Mouse (Mus musculus) granulocyte monocyte progenitor cell, adult 5-6 weeks (primary cell): ENCODE results near the gene Lmnb2. TPM values are rescaled to one million over a fixed set of nuclear protein-coding genes. Genes with fewer than 3 reads are reported as not detected.

Source experiments
- ATAC-seq: replicated peaks from 2 replicates; pipeline ENCODE4 v1.8.0; 2016; ENCODE audit warnings: mild to moderate bottlenecking, moderate TSS enrichment, inconsistent platforms; ENCODE audit not compliant: poor library complexity, severe bottlenecking
- total RNA-seq, 2 experiments: library from RNA; stranded (forward) in 1 of 2; stranded (reverse) in 1 of 2; fragments of 200-712, 200-1000 nt in 1 of 2; fragments of >200 nt in 1 of 2; fragmentation: Nextera tagmentation in 1 of 2; gene quantifications; 2 replicates each; pipeline ENCODE4 v1.2.3; 2014 to 2017

The Lmnb2 gene
- total RNA-seq, 2 experiments from 2014 or later: 24.9 to 62.8 TPM

DNA sequence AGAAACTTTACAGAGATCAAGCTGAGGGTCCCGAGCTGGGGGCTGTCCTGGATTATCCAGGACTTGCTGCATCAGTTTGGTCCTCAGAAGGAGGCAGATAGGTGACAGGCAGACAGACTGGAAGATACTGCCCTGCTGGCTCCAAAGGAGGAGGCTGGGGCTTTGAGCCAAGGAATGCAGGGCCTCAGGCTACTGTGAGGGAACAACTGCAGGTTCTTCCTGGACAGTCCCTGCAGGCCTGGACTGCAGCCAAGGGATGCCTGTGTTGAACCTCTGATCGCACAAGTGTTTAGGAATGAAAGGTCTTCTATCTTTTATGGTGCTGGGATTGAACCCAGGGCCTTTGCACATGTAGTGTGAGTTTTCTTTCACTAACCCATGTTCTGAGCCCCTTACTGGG, 29.8 kb upstream of the Lmnb2 start:
- no peak for ATAC-seq

DNA sequence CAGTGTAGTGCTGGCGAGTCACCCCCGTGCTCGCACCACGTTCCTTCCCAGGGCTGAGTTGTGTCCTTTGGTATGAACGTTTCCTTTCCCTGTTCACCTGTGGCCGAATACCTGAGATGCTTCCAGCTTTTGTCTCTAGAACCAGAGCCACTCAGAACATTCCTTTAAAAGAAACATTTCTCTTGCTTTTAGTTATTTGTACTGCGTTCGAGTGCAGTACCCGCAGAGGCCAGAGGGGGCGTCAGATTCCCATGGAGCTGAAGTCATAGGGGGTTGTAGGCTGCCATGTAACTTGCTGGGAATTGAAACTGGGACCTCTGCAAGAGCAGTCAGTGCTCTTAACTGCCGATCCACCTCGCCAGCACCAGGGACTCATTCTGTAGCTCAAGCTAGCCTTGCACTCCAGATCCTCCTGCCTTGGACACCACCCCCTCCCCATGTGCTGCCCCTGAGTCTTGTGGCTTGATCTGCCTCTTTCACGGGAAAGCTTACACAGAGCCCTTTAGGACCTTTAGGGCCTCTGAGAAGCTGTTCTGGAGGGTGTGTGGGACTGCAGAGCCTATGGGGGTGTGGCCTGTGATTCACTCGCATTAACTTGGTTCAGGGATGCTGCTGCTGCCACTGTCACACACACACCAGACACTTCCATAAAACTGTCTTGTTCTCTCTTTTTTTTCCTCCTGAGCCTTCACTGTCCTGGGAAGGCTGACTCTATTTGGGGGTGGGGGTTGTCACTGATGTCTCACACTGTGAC, 28.8 kb upstream of the Lmnb2 start:
- no peak for ATAC-seq

DNA sequence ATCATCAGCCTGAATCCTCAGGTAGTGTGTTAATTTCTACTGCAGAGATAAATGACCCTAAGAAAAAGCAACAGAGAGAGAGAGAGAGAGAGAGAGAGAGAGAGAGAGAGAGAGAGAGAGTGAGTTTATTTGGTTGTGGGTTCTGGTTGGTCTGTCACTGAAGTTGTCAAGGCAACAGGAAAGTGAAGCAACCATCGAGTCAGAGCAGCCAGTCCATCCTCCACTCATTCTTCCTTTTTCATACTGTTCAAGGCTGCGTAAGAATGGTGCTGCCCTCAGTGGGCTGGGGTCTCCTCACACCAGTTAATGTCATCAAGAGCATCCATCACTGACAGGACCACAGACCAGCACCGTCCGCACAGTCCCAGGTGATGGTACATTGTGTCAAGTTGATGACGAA, 26.2 kb upstream of the Lmnb2 start:
- ATAC-seq: 0 out of 2 replicates have a peak, but pooled peaks have one; percentile 34

GRCm38 (mm10) chr10:80943701-80944100, 25.7 kb upstream of the Lmnb2 start:
- ATAC-seq: no peak

DNA sequence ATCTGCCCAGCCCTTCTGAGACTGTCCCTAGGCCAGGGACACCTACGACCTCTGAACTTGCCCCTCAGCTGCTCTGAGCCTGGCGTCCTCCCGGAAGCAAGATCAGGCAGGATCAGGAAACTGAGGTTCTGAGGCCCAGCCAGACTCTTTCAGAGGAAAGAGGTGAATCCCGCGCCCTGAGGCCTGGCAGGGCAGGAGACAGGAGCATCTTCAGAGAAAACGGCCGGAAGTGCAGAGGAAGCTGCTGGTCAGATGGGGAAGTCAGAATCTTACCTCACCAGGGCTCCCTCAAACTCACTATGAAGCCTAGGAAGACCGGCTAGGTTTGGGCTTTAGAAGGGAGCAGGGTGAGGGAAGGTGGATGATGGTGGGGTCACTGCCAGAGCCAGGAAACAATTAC, 24.9 kb upstream of the Lmnb2 start:
- ATAC-seq: peak; percentile 53

DNA sequence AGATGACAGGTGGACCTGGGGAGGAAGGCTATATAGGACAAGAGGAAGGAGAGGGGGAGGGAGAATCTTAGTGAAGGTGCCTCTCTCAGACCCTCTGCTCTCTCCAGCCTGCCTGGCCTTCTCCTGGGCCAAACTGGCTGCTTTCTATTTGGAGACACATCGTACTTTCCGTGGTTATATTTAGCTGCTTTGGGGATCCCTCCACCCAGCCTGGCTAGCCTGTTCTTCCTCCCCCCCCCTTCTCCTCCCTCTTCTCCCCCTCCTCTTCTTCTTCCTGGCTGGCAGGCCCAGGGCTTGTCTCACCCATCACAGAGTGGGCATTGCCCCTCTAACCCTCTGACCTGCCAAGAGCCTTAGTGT, 22.9 kb upstream of the Lmnb2 start:
- ATAC-seq: no peak

- ATAC-seq: peak; percentile 35
These were observed 22.4 kb upstream of the Lmnb2 start for GRCm38 (mm10) chr10:80940320-80940987.

- peak; percentile 40 for ATAC-seq
These were observed 21.6 kb upstream of the Lmnb2 start for GRCm38 (mm10) chr10:80939671-80940070.

DNA sequence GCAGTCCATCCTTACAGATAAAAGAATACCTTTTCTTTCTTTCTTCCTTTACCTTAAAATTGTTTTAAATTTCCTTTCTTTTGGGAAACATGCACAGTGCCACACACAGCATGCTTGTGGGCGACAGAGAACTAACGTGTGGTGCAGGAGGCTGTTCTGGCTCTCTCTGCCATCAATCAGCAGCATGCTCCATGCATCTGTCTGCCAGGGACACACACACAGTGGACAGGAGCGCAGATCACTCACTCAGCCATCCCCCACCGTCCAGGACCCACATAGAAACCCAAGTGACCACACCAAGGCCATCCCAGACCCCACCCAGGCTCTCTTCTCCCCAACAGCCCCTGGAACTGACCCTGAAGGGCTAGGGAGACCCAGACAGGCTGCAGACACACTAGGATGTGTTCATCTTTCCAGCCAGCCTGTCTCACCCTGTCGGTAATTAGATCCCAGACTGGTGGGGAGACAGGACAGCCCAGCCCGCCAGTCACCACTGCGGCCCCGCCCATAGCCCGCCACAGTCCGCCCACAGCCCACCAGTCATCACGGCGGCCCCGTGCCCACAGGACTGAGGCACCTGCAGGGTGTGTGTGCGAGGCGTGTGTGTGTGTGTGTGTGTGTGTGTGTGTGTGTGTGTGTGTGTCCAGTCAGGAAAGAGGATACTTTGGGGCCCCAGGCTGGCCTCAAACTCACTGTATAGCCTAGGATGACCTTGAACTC, 20.9 kb upstream of the Lmnb2 start:
- ATAC-seq: peak; percentile 30

- no peak for ATAC-seq
These were observed 19.6 kb upstream of the Lmnb2 start for GRCm38 (mm10) chr10:80937646-80938045.

DNA sequence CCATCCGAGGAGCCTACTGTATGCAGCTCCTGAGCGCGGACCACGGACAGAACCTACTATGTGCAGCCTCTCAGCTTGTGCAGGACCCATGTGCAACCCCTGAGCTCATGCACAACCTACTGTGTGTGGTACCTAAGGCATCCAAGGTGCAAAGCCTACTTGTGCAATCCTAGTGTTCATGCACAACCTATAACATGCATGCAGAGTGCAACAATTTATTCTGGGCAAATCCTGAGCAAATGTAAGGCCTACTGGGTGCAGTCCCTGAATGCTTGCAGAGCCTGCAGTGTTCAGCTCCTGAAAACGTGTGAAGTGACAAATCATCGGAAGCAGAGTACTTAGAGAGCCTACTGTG, 18.7 kb upstream of the Lmnb2 start:
- ATAC-seq: no peak

DNA sequence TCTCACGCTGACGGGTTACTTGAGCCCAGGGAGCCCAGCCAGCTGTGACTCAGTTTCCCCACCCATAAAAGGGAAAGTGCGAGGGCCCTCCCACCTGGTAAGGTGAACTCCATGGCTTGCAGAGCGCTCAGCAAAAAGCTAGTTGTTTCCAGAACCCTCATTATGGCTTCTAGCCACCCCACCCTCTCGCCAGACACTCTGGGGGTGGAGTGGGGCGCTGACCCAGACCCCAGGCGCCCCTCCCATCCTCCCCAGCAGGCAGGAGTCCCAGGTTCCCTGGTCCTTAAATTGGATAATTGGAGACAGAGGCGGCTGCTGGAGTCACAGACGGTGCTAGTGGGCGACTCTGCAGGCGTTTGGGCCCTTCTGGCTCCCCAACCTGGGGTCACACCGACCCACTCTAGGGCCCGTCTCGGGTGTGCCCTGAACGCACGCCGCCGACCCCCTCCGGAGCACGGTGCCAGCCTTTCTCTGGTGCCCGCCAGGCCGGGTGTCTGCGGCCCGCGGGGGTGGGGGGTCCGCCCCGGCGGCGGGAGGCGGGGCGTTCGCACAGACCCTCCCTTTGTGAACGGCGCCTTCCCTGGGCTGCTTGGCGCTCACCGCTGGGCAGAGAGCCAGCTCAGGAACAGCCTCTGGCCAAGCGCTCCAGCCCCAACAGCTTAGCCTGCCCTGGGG, 18.2 kb upstream of the Lmnb2 start:
- ATAC-seq: no peak

DNA sequence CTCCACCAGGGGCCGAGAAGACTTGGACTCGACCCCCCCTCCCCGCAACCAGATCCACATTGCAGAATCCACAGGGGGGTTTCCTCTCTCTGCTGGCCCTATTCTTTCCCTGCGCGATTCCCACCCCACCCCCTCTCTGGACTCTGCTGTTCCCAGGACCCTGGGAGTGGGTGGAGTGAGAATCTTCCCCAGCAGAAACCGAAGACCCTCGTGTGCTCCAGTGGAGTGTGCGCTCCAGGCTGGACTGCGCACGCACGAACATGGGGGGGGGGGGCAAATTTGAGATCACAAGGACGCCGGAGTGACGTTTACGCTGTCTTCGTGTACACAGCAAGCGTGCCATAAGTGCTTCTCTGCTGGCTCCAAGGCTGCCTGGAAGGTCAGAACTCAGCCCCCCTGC, 17.7 kb upstream of the Lmnb2 start:
- no peak for ATAC-seq

- ATAC-seq: peak; percentile 31
These were observed 17.2 kb upstream of the Lmnb2 start for GRCm38 (mm10) chr10:80935241-80935640.

DNA sequence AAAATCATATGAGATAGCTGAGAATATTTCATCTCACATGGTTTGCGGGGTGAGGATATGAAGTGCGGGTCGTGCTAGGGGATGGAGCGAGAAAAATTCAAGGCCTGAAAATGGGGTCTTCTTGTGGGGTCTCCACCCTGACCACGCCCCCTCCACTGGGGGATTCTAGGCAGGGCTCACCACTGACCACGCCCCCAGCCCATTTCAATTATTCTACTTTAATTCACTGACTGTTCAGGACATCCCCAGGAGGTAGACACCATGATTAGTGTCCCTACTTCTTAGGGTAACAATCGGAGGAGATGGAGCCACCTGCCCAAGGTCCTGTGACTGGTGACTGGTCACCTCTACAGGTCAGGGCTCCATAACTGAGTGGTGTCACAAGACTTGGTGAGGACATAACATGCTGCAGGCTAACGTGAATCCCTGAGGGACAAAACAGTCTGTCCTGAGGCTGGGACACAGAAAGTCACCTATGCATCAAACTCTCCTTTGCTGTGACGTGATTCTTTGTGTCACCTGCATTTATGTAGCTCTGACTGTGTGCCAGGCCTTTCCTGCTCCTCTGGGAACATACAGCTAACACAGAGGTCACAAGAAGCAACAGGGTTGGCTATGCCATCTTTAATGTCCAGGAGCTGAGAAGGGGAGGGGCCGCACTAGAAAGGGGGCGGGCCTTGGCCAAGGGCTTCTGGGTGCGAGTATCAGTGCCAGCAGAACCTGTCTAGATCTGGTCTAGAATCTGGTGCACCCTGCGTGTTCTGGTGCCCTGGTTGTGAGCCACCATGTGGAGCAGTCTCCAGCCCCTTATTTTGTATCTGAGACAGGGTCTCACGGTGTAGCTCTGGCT, 16.3 kb upstream of the Lmnb2 start:
- ATAC-seq: no peak

GRCm38 (mm10) chr10:80933421-80933979, 15.5 kb upstream of the Lmnb2 start:
- ATAC-seq: peak; percentile 38

DNA sequence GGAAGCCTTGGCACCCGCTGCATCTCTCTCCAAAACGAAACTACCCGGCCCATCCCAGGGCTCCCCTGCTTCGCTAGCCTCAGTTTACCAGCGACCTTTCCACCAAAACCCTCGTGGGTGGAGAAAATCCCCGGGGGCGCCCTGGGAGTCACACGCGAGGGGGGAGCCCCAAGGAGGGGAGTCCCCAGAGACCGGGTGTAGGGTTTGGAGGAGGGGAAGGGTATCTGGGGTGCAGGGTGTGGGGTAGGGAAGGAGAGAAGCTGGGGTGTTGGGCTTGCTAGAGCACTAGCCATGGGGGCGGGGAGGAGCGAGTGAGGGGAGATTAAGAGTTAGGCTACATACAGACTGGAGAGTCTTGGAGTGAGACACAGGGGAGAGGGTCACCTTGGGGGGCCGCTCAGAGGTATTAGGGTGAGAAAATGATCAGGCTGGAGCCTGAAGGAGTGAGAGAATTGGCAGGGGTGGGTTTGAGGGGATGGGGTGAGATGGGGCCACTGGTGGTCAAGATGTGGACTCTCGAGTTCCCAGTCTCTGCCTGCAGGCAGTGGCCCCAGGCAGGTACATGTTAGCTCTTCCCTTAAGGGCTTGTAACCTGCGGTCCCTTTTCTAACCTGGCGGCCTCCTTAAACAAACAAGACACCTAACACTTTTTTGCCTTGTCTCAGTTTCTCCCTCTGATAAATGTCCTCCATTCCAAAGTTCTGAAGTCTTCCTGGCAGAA, 14.8 kb upstream of the Lmnb2 start:
- no peak for ATAC-seq

GRCm38 (mm10) chr10:80932206-80932605, 14.2 kb upstream of the Lmnb2 start:
- ATAC-seq: no peak

DNA sequence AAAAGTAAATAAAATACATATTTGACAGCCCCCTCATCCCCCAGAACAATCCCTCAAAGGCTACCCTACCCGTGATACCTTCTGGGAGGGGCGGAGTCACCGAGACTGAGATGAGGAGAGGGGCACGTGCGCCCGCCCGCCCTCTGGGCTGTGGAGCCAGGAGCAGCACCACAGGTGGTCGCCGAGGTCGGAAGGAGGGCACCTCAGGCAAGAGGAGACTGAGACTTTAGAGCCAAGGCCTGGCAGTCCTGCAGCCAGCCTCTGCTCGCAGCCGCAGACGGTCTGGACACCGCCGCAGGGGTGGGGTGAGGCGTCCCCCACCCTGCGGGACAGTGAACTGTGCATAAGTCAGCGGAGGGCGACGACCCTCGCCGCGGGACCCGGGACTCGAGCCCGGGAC, 13.7 kb upstream of the Lmnb2 start:
- no peak for ATAC-seq
